Mouse (Mus musculus) liver, embryonic 14.5 days (tissue): ENCODE data around the gene Srms.

Source experiments
- CTCF ChIP-seq: IDR thresholded peaks from 2 replicates; pipeline ENCODE4 v1.5.1; 2016; ENCODE audit warnings: antibody characterized with exemption, low read depth, control low read depth
- EP300 ChIP-seq: IDR thresholded peaks from 2 replicates; pipeline ENCODE4 v1.6.1; 2016; ENCODE audit warnings: antibody characterized with exemption, low read depth

- TF ChIP-seq CTCF (peak; percentile 57), EP300 (0 out of 2 replicates have a peak, but pooled peaks have one; percentile 6)
Observed at GRCm38 (mm10) chr2:181187121-181188000, 25.6 kb downstream of the Srms start, which contains the start of gene Ppdpf.
